Mouse (Mus musculus) liver, adult 2 months (tissue): ENCODE measurements at regions not wholly inside any gene's neighbourhood (a gene's known extent, or its start where the extent isn't known, plus 50 kb on each side); places are given as distances from the start of the nearest gene placed in this dataset.
"Not testable (repeated sequence)": the region's sequence is repeated elsewhere in the genome, so short reads cannot be mapped to it uniquely, and the experiment has no call there.

Source experiments
- DNase-seq: peaks from one replicate; pipeline ENCODE4 v3.0.0-alpha.2; 2011; ENCODE audit warnings: low read depth, low spot score; ENCODE audit errors: extremely low read depth
- H3K27ac ChIP-seq: fragments of 200-500 bp; replicated peaks from 2 replicates; pipeline ENCODE4 v1.5.1; 2012; ENCODE audit warnings: low read depth, mild to moderate bottlenecking, control low read depth, inconsistent platforms, low read length; ENCODE audit not compliant: insufficient read depth
- H3K27me3 ChIP-seq: fragments of 200-500 bp; 2 replicates; pipeline ENCODE4 v1.6.1; 2012; ENCODE audit warnings: mild to moderate bottlenecking, moderate library complexity, low read length, inconsistent platforms; ENCODE audit not compliant: control insufficient read depth, insufficient read depth
- H3K36me3 ChIP-seq: fragments of 200-500 bp; 2 replicates; pipeline ENCODE4 v1.6.1; 2012; ENCODE audit warnings: low read length, inconsistent platforms; ENCODE audit not compliant: control insufficient read depth, insufficient read depth
- H3K4me1 ChIP-seq: fragments of 200-500 bp; 2 replicates; pipeline ENCODE4 v1.6.1; 2011; ENCODE audit warnings: low read length; ENCODE audit not compliant: control insufficient read depth, insufficient read depth
- H3K4me3 ChIP-seq: fragments of 200-500 bp; 2 replicates; pipeline ENCODE4 v1.5.1; 2011; ENCODE audit warnings: low read depth, mild to moderate bottlenecking, control low read depth, low read length, moderate library complexity; ENCODE audit not compliant: insufficient read depth
- H3K79me2 ChIP-seq: fragments of 200-500 bp; 2 replicates; pipeline ENCODE4 v1.6.1; 2012; ENCODE audit warnings: inconsistent platforms, mild to moderate bottlenecking, low read length, moderate library complexity; ENCODE audit not compliant: control insufficient read depth, insufficient read depth
- H3K9ac ChIP-seq: fragments of 200-500 bp; 2 replicates; pipeline ENCODE4 v1.6.1; 2012; ENCODE audit warnings: low read depth, mild to moderate bottlenecking, control low read depth, inconsistent platforms, low read length
- CTCF ChIP-seq: fragments of 200-500 bp; IDR thresholded peaks from 2 replicates; pipeline ENCODE4 v1.5.1; 2011; ENCODE audit warnings: low read depth, low read length, control low read depth
- POLR2A ChIP-seq: fragments of 200-500 bp; IDR thresholded peaks from 2 replicates; pipeline ENCODE4 v1.6.1; 2011; ENCODE audit warnings: low read length, control low read depth; ENCODE audit not compliant: insufficient read depth; ENCODE audit errors: extremely low read depth
- WGBS: fragments of 180-500 bp; shearing (Covaris S2); methylation state at CpG from one replicate; pipeline ENCODE4 v1.1.7; 2018; 5-methylcytosine and 5-hydroxymethylcytosine counted together

DNA sequence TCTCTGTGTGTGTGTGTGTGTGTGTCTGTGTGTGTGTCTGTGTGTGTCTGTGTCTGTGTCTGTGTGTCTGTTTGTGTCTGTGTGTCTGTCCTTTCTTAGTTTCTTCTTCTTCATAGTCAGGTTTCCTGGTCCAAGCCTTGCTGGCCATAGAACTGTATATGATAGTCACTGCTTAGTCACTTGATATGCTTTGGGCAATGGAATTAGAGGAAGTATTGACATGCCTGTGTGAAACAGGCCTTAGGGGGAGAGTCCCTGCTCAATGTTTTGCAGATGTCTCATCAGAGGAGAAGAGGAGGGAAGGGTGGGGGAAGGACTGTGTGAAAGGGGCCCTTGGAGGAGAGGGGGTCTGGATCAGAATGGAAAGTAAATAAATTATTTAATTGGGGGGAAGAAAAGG lies 374.4 kb upstream of the Clnk start:
- Histone ChIP-seq H3K36me3 (no peaks in the 10 kb centered on the region), H3K4me1 (no peaks in the 10 kb centered on the region), H3K79me2 (no peaks in the 10 kb centered on the region), H3K27me3 (no peaks in the 10 kb centered on the region), H3K9ac (no peak overlapping the region), H3K27ac (no peak overlapping the region), H3K4me3 (no peak overlapping the region)
- TF ChIP-seq CTCF (no peak), POLR2A (no peak)
- no peak for DNase-seq

DNA sequence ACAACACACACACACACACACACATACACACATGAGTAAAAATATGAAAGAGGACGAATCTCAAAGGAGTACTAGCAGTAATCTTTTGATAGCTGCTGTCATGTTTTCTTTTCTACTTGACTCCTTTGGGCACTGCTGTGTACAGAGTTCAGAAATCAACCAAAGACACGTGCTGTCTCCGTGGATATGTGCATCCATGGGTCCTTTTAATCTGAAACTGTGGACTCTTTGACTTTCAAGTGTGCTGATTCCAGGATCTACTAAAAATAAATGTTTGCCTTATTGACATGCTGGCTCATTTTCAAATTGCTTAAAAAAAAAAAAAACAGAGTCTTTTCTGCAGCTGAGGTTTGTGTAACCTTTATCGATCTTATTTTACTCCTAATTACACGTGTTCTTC lies 343.1 kb upstream of the Clnk start:
- no peak overlapping the region for H3K9ac ChIP-seq
- peaks cover 4% of the 10 kb centered on the region; the same call in 1 of the 2 replicates for H3K4me1 ChIP-seq
- WGBS, result 20% methylated on average over 5 of the region's 5 CpGs
- H3K36me3 ChIP-seq, result no peaks in the 10 kb centered on the region
- no peaks in the 10 kb centered on the region for H3K79me2 ChIP-seq
- no peak for TF ChIP-seq POLR2A
- TF ChIP-seq CTCF, result no peak
- H3K27ac ChIP-seq, result no peak overlapping the region
- peak; percentile 95 for DNase-seq
- H3K27me3 ChIP-seq, result peaks cover 3% of the 10 kb centered on the region; the same call in 1 of the 2 replicates
- H3K4me3 ChIP-seq, result no peak overlapping the region

DNA sequence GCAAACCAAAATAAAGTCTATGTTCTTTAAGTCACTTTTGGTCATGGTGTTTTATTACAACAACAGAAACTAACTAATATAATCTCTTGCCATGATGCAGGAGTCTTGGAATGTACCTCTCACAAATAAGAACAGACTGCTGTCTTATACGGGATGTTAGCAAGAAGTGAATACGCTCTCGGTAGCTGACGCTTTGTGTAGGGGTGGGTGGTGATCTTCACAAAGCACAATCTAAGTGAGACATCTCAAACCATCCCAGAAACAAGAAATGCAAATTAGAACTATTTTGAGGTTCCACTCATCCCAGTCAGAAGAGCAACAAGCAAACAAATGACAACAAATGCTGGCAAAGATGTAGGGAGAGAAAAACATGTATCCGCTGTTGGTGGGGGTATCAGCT lies 339.7 kb upstream of the Clnk start:
- no peak overlapping the region for H3K27ac ChIP-seq
- no peak overlapping the region for H3K4me3 ChIP-seq
- peaks cover 4% of the 10 kb centered on the region; the same call in 1 of the 2 replicates for H3K4me1 ChIP-seq
- H3K79me2 ChIP-seq, result no peaks in the 10 kb centered on the region
- TF ChIP-seq POLR2A (no peak), CTCF (no peak)
- no peaks in the 10 kb centered on the region for H3K36me3 ChIP-seq
- H3K27me3 ChIP-seq, result peaks cover 3% of the 10 kb centered on the region; the same call in 1 of the 2 replicates
- WGBS, result 92% methylated on average over 5 of the region's 5 CpGs
- DNase-seq, result no peak
- no peak overlapping the region for H3K9ac ChIP-seq

DNA sequence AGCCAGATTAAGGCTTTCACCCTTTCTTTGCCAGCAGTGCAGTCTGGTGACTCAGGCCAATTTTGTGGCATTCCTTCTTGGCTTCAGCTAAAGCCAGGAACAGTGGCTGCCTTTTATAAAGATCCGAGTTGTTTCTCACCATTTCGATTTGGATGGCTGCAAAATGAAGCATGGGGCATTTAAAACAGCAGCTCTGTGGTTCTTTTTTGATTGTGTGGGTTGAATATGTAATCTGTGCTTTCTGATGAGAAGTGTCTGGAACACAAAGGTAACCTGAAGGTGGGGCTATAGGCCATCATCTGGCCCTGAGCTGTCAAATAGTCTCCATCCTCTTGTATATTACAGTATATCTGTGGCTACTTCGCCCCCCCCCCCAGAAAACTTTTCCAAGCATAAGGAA lies 338.4 kb upstream of the Clnk start:
- DNase-seq, result no peak
- 61% methylated on average over 3 of the region's 3 CpGs for WGBS
- peaks cover 3% of the 10 kb centered on the region; the same call in 1 of the 2 replicates for H3K27me3 ChIP-seq
- H3K36me3 ChIP-seq, result no peaks in the 10 kb centered on the region
- H3K4me1 ChIP-seq, result 0 out of 2 replicates have a peak, but pooled peaks cover 2% of the 10 kb centered on the region
- no peak overlapping the region for H3K9ac ChIP-seq
- no peak for TF ChIP-seq CTCF
- no peak for TF ChIP-seq POLR2A
- no peak overlapping the region for H3K4me3 ChIP-seq
- no peaks in the 10 kb centered on the region for H3K79me2 ChIP-seq
- no peak overlapping the region for H3K27ac ChIP-seq

DNA sequence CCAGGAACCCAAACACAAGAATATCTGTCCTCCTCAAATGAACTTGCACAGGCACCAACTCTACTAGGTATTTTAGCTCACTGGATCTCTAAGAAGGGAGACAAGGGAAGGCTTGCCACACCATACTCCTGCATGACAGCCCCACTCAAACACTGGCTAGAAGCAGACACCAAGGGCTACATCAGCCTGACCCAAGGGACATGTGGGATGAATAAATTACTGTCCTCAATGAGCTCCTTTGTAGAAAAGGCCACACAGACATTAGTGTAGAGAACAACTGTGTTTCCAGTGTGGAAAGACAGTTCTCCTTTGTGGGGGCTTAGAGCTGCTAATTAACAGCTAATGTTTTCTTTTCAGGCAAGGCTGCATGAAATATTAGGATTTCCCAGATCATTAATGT lies 335.9 kb upstream of the Clnk start:
- no peak for DNase-seq

DNA sequence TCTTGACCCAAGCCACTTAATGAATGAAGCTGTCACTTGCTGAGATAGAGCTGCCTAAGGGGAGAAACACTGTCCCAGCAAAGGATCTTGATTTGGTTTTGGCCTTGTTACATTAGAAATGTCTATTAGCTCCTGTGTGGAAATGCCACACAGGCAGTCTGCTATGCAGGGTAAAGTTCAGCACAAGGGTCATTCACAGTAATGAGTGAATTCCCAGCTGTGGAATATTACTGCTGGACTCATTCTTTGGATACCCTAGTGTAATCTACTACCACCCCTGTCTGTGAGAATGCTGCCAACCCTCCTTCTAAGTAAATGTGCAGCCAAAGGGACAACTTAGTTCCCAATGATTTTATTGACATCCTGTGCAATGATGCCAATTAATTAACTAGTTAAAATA lies 322.2 kb upstream of the Clnk start:
- Histone ChIP-seq H3K36me3 (no peaks in the 10 kb centered on the region), H3K9ac (no peak overlapping the region), H3K4me1 (no peaks in the 10 kb centered on the region), H3K79me2 (no peaks in the 10 kb centered on the region), H3K4me3 (no peak overlapping the region), H3K27me3 (no peaks in the 10 kb centered on the region), H3K27ac (no peak overlapping the region)
- TF ChIP-seq POLR2A (no peak), CTCF (no peak)
- DNase-seq, result peak; percentile 34

More for the DNA sequence above, 335.9 kb upstream of the Clnk start:
- H3K27ac ChIP-seq, result no peak overlapping the region
- no peaks in the 10 kb centered on the region for H3K79me2 ChIP-seq
- no peaks in the 10 kb centered on the region for H3K4me1 ChIP-seq
- H3K36me3 ChIP-seq, result no peaks in the 10 kb centered on the region
- peaks cover 3% of the 10 kb centered on the region; the same call in 1 of the 2 replicates for H3K27me3 ChIP-seq
- no peak for TF ChIP-seq POLR2A
- H3K4me3 ChIP-seq, result no peak overlapping the region
- H3K9ac ChIP-seq, result no peak overlapping the region

DNA sequence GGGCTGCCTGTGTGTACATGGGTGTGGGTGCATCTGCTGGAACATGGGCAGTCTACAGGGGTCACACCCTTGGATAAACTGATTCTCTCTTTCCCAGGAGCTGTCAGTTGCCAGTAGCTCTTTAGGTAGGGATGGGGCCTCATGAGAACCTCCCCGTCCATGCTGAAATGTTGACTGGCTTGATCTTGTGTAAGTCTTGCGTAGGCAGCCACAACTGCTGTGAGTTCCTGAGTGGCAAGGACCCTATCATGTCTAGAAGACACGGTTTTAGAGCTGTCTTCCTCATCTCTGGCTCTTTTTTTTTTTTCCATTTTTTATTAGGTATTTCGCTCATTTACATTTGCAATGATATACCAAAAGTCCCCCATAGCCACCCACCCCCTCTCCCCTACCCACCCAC lies 314.5 kb upstream of the Clnk start:
- H3K79me2 ChIP-seq, result not testable (repeated sequence)

More for the DNA sequence above, 314.5 kb upstream of the Clnk start:
- H3K4me3 ChIP-seq, H3K4me1 ChIP-seq, DNase-seq, H3K27me3 ChIP-seq, H3K9ac ChIP-seq, H3K36me3 ChIP-seq, H3K27ac ChIP-seq: not testable (repeated sequence)
- 83% methylated on average over 2 of the region's 4 CpGs for WGBS
